Mouse (Mus musculus) layer of hippocampus, postnatal 36 days (tissue): ENCODE results near the gene B4galt1. TPM values are rescaled to one million over a fixed set of nuclear protein-coding genes. Genes with fewer than 3 reads are reported as not detected.

Source experiments
- DNase-seq, 2 experiments: peaks; one replicate each; pipeline ENCODE4 v3.0.0; 2022
- total RNA-seq, 2 experiments: library from RNA; stranded (reverse); gene quantifications; 2 replicates each; pipeline ENCODE4 v1.2.3; 2021

The B4galt1 gene
- total RNA-seq = 10 to 100 TPM in 1 of 2 experiments, 1 to 10 TPM in 1; 6.9 to 10.8 TPM

GRCm38 (mm10) chr4:40853565-40854386 lies at the start of gene B4galt1:
TSS of gene B4galt1 (minus strand) at chr4:40854005.
- peak; percentile 91 to 92 for DNase-seq

- DNase-seq = no peak
These were observed 46.8 kb upstream of the B4galt1 start for GRCm38 (mm10) chr4:40900612-40901011.

- no peak for DNase-seq
These were observed 46.3 kb upstream of the B4galt1 start for GRCm38 (mm10) chr4:40900071-40900470.

GRCm38 (mm10) chr4:40899264-40899663 lies 45.5 kb upstream of the B4galt1 start:
- DNase-seq = no peak

- DNase-seq = no peak
These were observed 44.8 kb upstream of the B4galt1 start for GRCm38 (mm10) chr4:40898476-40899044.

GRCm38 (mm10) chr4:40895646-40896045 lies 41.8 kb upstream of the B4galt1 start:
- DNase-seq = no peak

- DNase-seq = no peak
These were observed 41.3 kb upstream of the B4galt1 start for GRCm38 (mm10) chr4:40895118-40895517.

- no peak for DNase-seq
These were observed 37.4 kb upstream of the B4galt1 start for GRCm38 (mm10) chr4:40891206-40891605.

- no peak for DNase-seq
These were observed 36.2 kb upstream of the B4galt1 start for GRCm38 (mm10) chr4:40889983-40890382.

GRCm38 (mm10) chr4:40889252-40889651 lies 35.4 kb upstream of the B4galt1 start:
- DNase-seq = no peak

- DNase-seq = no peak
These were observed 35.0 kb upstream of the B4galt1 start for GRCm38 (mm10) chr4:40888839-40889238.

GRCm38 (mm10) chr4:40885883-40886282 lies 32.1 kb upstream of the B4galt1 start:
- DNase-seq = no peak

- DNase-seq = peak in 1 of 2 experiments; percentile 48
These were observed 31.3 kb upstream of the B4galt1 start for GRCm38 (mm10) chr4:40885166-40885525.

GRCm38 (mm10) chr4:40884282-40885165 lies 30.7 kb upstream of the B4galt1 start:
- DNase-seq = no peak

GRCm38 (mm10) chr4:40883200-40883599 lies 29.4 kb upstream of the B4galt1 start:
- DNase-seq = no peak

GRCm38 (mm10) chr4:40877528-40877927 lies 23.7 kb upstream of the B4galt1 start:
- DNase-seq = no peak

GRCm38 (mm10) chr4:40876814-40877371 lies 23.1 kb upstream of the B4galt1 start:
- DNase-seq = no peak

GRCm38 (mm10) chr4:40875842-40876241 lies 22.0 kb upstream of the B4galt1 start:
- DNase-seq = peak; percentile 84 to 85

GRCm38 (mm10) chr4:40874794-40875552 lies 21.2 kb upstream of the B4galt1 start:
- no peak for DNase-seq

GRCm38 (mm10) chr4:40874151-40874600 lies 20.4 kb upstream of the B4galt1 start:
- no peak for DNase-seq

GRCm38 (mm10) chr4:40873320-40873719 lies 19.5 kb upstream of the B4galt1 start:
- no peak for DNase-seq

- no peak for DNase-seq
These were observed 18.3 kb upstream of the B4galt1 start for GRCm38 (mm10) chr4:40872129-40872528.
